Mouse (Mus musculus) hematopoietic multipotent progenitor cell, adult 10-12 weeks (in vitro differentiated cells): ENCODE measurements around the gene Hist1h2bb. TPM values are rescaled to one million over a fixed set of nuclear protein-coding genes. Genes with fewer than 3 reads are reported as not detected.

Experiments
- polyA plus RNA-seq: library from polyadenylated mRNA; stranded (reverse); fragments of >175 nt; gene quantifications from 2 replicates; pipeline ENCODE4 v1.2.3, GENCODE M21; 2012; ENCODE audit warnings: low replicate concordance

Hist1h2bb gene
- 3.5 and 6.0 TPM in 2 replicates for polyA plus RNA-seq

GRCm38 (mm10) chr13:23746201-23747080 lies at the start of gene Hist1h2bb:
TSS of gene Hist1h2bb (plus strand) at chr13:23746734.

DNA sequence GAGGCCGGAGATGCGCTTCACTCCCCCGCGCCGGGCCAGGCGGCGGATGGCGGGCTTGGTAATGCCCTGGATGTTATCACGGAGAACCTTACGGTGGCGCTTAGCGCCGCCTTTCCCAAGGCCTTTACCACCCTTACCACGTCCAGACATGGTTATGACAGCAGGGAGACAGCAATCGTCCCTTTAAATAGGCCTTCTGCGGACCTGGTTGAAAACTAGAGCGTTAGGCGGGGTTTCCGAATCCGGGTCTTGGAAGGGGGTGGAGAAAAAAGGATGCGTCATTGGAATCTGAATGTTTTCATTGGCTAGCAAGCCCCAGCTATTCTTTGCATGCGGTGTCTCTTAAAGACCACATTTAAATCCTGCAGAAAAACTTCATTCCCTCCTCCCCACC lies 48.2 kb upstream of the Hist1h2bb start, which contains the start of gene Hist1h4c:
Gene Hist1h4c, minus strand, starts transcription at position 155 of the 394 bp plus-strand sequence.

GRCm38 (mm10) chr13:23710374-23711089 lies 36.0 kb upstream of the Hist1h2bb start, which contains the start of gene Hfe:
TSS of gene Hfe (minus strand) at chr13:23710854.

GRCm38 (mm10) chr13:23738677-23739068 lies 7.9 kb upstream of the Hist1h2bb start, which contains the start of gene Hist1h1c:
TSS of gene Hist1h1c (plus strand) at chr13:23738808.

GRCm38 (mm10) chr13:23745381-23746161 lies 963 bp upstream of the Hist1h2bb start, which contains the start of gene Hist1h3c:
TSS of gene Hist1h3c (minus strand) at chr13:23745602.

DNA sequence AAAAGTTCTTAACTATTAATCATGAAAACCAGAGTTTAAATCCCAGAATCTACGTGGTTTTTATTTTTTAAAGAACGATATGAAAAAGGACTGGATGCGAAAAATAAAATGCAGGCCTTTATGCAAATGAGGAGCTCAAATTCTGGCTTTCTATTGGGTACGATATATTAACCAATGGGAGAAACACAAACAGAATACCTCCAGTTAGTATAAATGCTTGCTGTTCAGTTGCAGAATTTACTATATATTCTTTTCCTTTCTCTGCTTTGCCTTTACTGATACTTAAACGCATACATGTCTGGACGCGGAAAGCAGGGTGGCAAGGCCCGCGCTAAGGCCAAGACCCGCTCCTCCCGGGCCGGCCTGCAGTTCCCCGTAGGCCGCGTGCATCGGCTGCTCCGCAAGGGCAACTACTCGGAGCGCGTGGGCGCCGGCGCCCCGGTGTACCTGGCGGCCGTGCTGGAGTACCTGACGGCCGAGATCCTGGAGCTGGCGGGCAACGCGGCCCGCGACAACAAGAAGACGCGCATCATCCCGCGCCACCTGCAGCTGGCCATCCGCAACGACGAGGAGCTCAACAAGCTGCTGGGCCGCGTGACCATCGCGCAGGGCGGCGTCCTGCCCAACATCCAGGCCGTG lies 4.4 kb downstream of the Hist1h2bb start, which contains the start of gene Hist1h2ab:
Gene Hist1h2ab, plus strand, starts transcription at position 288 of the 639 bp plus-strand sequence.

DNA sequence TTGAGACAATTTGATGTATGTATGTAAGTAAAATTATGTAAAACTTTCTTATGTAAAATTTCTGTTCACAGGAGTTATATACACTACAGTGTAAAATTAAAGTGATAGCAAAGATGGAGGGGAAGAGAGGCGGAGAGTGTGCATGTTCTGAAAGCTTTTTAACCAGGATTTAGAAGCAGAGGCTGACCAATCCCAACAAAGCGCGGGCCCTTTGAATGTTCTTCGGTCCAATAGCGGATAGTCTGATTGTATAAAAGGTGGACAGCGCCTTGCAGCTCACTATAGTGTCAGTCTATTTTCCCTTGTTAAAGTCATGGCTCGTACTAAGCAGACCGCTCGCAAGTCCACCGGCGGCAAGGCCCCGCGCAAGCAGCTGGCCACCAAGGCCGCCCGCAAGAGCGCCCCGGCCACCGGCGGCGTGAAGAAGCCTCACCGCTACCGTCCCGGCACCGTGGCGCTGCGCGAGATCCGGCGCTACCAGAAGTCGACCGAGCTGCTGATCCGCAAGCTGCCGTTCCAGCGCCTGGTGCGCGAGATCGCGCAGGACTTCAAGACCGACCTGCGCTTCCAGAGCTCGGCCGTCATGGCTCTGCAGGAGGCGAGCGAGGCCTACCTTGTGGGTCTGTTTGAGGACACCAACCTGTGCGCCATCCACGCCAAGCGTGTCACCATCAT lies 5.7 kb downstream of the Hist1h2bb start, which contains the start of gene Hist1h3b:
Gene Hist1h3b, plus strand, starts transcription at position 201 of the 675 bp plus-strand sequence.

GRCm38 (mm10) chr13:23756790-23757189 lies 10.3 kb downstream of the Hist1h2bb start, which contains the start of gene Hist1h4b:
TSS of gene Hist1h4b (plus strand) at chr13:23757013.

GRCm38 (mm10) chr13:23760972-23761864 lies 14.7 kb downstream of the Hist1h2bb start, which contains the start of gene Hist1h4a:
TSS of gene Hist1h4a (minus strand) at chr13:23761230.

DNA sequence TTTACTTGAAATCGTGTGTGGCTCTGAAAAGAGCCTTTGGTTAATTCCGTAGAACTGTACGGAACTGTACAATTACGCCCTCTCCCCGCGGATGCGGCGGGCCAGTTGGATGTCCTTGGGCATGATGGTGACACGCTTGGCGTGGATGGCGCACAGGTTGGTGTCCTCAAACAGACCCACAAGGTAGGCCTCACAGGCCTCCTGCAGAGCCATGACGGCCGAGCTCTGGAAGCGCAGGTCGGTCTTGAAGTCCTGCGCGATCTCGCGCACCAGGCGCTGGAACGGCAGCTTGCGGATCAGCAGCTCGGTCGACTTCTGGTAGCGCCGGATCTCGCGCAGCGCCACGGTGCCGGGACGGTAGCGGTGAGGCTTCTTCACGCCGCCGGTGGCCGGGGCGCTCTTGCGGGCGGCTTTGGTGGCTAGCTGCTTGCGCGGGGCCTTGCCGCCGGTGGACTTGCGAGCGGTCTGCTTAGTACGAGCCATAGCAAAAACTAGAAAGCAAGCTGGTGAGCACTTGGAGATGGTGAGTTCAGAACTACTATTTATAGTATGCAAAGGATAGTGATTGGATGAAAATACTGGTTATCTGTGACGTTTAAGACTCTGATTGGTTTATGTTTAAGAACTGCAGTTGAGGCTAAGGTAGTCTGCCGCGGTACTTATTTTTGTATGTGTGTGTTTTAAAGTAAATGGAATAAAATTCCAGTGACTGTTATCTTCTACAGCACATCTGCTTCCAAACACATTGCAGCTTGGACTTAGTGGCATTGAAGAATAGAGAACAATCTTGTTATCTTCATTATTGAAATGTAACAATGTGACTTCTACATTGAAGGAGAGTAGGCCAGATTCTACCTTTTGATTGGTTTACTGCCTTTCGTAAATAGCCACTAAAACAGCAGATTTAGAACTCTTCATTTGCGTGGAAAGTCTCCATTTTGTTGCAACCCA lies 15.6 kb downstream of the Hist1h2bb start, which contains the start of gene Hist1h3a:
Gene Hist1h3a, minus strand, starts transcription at position 516 of the 951 bp plus-strand sequence.

DNA sequence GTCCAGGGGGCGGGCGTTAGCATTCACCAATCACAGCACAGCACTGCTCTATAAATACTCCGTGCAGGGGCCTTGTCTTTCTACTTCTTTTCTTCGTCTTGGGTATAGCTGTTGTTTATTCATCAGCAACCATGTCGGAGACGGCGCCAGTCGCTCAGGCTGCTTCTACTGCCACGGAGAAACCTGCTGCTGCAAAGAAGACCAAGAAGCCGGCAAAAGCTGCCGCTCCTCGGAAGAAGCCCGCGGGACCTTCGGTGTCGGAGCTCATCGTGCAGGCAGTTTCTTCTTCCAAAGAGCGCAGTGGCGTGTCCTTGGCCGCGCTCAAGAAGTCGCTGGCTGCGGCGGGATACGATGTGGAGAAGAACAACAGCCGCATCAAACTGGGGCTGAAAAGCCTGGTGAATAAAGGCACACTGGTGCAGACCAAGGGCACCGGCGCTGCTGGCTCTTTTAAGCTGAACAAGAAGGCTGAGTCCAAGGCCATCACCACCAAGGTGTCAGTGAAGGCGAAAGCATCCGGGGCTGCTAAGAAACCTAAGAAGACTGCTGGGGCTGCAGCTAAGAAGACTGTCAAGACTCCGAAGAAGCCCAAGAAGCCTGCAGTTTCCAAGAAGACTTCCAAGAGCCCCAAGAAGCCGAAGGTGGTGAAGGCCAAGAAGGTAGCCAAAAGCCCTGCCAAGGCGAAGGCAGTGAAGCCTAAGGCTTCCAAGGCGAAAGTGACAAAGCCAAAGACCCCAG lies 17.2 kb downstream of the Hist1h2bb start, which contains the start of gene Hist1h1a:
Gene Hist1h1a, plus strand, starts transcription at position 81 of the 738 bp plus-strand sequence.

DNA sequence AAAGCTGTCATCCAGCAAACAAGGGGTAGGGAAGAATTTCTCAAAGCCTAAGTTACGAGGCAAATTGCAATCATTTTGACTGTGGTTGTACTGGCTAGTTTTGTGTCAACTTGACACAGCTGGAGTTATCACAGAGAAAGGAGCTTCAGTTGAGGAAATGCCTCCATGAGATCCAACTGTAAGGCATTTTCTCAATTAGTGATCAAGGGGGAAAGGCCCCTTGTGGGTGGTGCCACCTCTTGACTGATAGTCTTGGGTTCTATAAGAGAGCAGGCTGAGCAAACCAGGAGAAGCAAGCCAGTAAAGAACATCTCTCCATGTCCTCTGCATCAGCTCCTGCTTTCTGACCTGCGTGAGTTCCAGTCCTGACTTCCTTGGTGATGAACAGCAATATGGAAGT lies 23.1 kb downstream of the Hist1h2bb start, which contains the start of gene Trim38:
Gene Trim38, plus strand, starts transcription at position 301 of the 400 bp plus-strand sequence.

Other genes starting within 250 kb of the Hist1h2bb start
- gene Hist1h4h, start 215.7 kb upstream of the Hist1h2bb start, polyA plus RNA-seq: 10.6 and 15.4 TPM in 2 replicates
- gene Hist1h2af, start 212.8 kb upstream of the Hist1h2bb start, polyA plus RNA-seq: 44.2 and 69.4 TPM in 2 replicates
- gene Hist1h3g, start 211.3 kb upstream of the Hist1h2bb start, polyA plus RNA-seq: 1.6 and 7.3 TPM in 2 replicates
- gene Hist1h2bh, start 203.3 kb upstream of the Hist1h2bb start, polyA plus RNA-seq: 0.36 and 0.54 TPM in 2 replicates
- 2.4 and 2.8 TPM in 2 replicates for gene Hist1h3f, start 202.7 kb upstream of the Hist1h2bb start, polyA plus RNA-seq
- 3.8 and 7.2 TPM in 2 replicates for gene Hist1h4f, start 195.1 kb upstream of the Hist1h2bb start, polyA plus RNA-seq
- gene Hist1h1d, start 193.5 kb upstream of the Hist1h2bb start, polyA plus RNA-seq: 0.55 and 0.68 TPM in 2 replicates
- 3.2 and 3.6 TPM in 2 replicates for gene Hist1h3e, start 184.4 kb upstream of the Hist1h2bb start, polyA plus RNA-seq
- gene Hist1h2ae, start 175.5 kb upstream of the Hist1h2bb start, polyA plus RNA-seq: 4.8 and 7.7 TPM in 2 replicates
- 4.5 and 23.6 TPM in 2 replicates for gene Hist1h2bg, start 175.3 kb upstream of the Hist1h2bb start, polyA plus RNA-seq
- 2.0 and 4.0 TPM in 2 replicates for gene Hist1h2bf, start 172.5 kb upstream of the Hist1h2bb start, polyA plus RNA-seq
- gene Hist1h2ad, start 172.4 kb upstream of the Hist1h2bb start, polyA plus RNA-seq: 2.4 and 2.6 TPM in 2 replicates
- gene Hist1h3d, start 171.0 kb upstream of the Hist1h2bb start, polyA plus RNA-seq: 0.33 and 1.7 TPM in 2 replicates
- 12.3 and 12.6 TPM in 2 replicates for gene Hist1h4d, start 165.1 kb upstream of the Hist1h2bb start, polyA plus RNA-seq
- 1.4 and 1.7 TPM in 2 replicates for gene Hist1h2be, start 125.6 kb upstream of the Hist1h2bb start, polyA plus RNA-seq
- gene Hist1h1e, start 124.2 kb upstream of the Hist1h2bb start, polyA plus RNA-seq: 5.6 and 11.8 TPM in 2 replicates
- 0.80 and 1.2 TPM in 2 replicates for gene Hist1h2ac, start 62.8 kb upstream of the Hist1h2bb start, polyA plus RNA-seq
- gene Hist1h2bc, start 62.5 kb upstream of the Hist1h2bb start, polyA plus RNA-seq: 10.2 and 11.3 TPM in 2 replicates
- gene Hist1h1t, start 50.9 kb upstream of the Hist1h2bb start, polyA plus RNA-seq: not detected in 2 replicates
- 2.4 and 2.5 TPM in 2 replicates for gene Hist1h4c, start 48.3 kb upstream of the Hist1h2bb start, polyA plus RNA-seq
- 12.7 and 34.4 TPM in 2 replicates for gene Hfe, start 35.9 kb upstream of the Hist1h2bb start, polyA plus RNA-seq
- 26.1 and 77.9 TPM in 2 replicates for gene Hist1h1c, start 7.9 kb upstream of the Hist1h2bb start, polyA plus RNA-seq
- 0.55 and 4.8 TPM in 2 replicates for gene Hist1h3c, start 1.1 kb upstream of the Hist1h2bb start, polyA plus RNA-seq
- gene Hist1h2ab, start 4.4 kb downstream of the Hist1h2bb start, polyA plus RNA-seq: 4.8 and 6.2 TPM in 2 replicates
- 4.0 TPM in 1 of 2 replicates, not detected in the other for gene Hist1h3b, start 5.5 kb downstream of the Hist1h2bb start, polyA plus RNA-seq
- 4.4 and 10.3 TPM in 2 replicates for gene Hist1h4b, start 10.3 kb downstream of the Hist1h2bb start, polyA plus RNA-seq
- gene Hist1h4a, start 14.5 kb downstream of the Hist1h2bb start, polyA plus RNA-seq: 5.9 and 9.4 TPM in 2 replicates
- 1.4 and 5.7 TPM in 2 replicates for gene Hist1h3a, start 15.7 kb downstream of the Hist1h2bb start, polyA plus RNA-seq
- 0.40 and 0.81 TPM in 2 replicates for gene Hist1h1a, start 16.9 kb downstream of the Hist1h2bb start, polyA plus RNA-seq
- gene Trim38, start 23.2 kb downstream of the Hist1h2bb start, polyA plus RNA-seq: not detected in 2 replicates
- gene Slc17a2, start 60.3 kb downstream of the Hist1h2bb start, polyA plus RNA-seq: not detected in 2 replicates
- gene Slc17a3, start 92.7 kb downstream of the Hist1h2bb start, polyA plus RNA-seq: not detected in 2 replicates
- gene Slc17a1, start 121.0 kb downstream of the Hist1h2bb start, polyA plus RNA-seq: not detected in 2 replicates
- not detected in 2 replicates for gene Slc17a4, start 168.3 kb downstream of the Hist1h2bb start, polyA plus RNA-seq
- not detected in 2 replicates for gene Hist1h2ba, start 187.4 kb downstream of the Hist1h2bb start, polyA plus RNA-seq
- gene Hist1h2aa, start 187.7 kb downstream of the Hist1h2bb start, polyA plus RNA-seq: not detected in 2 replicates
- not detected in 2 replicates for gene Scgn, start 244.5 kb downstream of the Hist1h2bb start, polyA plus RNA-seq